Mouse (Mus musculus) limb, embryonic 14.5 days (tissue): ENCODE results near the gene Gm4981. TPM values are rescaled to one million over a fixed set of nuclear protein-coding genes. Genes with fewer than 3 reads are reported as not detected.
"Not testable (repeated sequence)": the region's sequence is repeated elsewhere in the genome, so short reads cannot be mapped to it uniquely, and the experiment has no call there.

Experiments
- ATAC-seq: fragments of 200-750 bp; cut with Nextera tagmentation; 2 replicates; pipeline ENCODE4 v1.8.0; 2017; ENCODE audit warnings: low read depth, moderate number of reproducible peaks, moderate TSS enrichment; ENCODE audit not compliant: low FRiP score
- DNase-seq: peaks from one replicate; pipeline ENCODE4 v3.0.0-alpha.2; 2015; ENCODE audit warnings: low spot score
- H3K27ac ChIP-seq: fragments of 300-500 bp; sonication (generic); replicated peaks from 2 replicates; pipeline ENCODE4 v1.5.1; 2014; ENCODE audit warnings: low read depth, mild to moderate bottlenecking, low read length, moderate library complexity, mixed read lengths
- H3K27me3 ChIP-seq: fragments of 300-500 bp; sonication (generic); 2 replicates; pipeline ENCODE4 v1.6.1; 2014; ENCODE audit warnings: low read length, mixed read lengths; ENCODE audit not compliant: control insufficient read depth, insufficient read depth
- H3K36me3 ChIP-seq: fragments of 300-500 bp; sonication (generic); 2 replicates; pipeline ENCODE4 v1.6.1; 2014; ENCODE audit warnings: mild to moderate bottlenecking, low read length, moderate library complexity, mixed read lengths; ENCODE audit not compliant: control insufficient read depth, insufficient read depth
- H3K4me1 ChIP-seq: fragments of 300-500 bp; sonication (generic); 2 replicates; pipeline ENCODE4 v1.6.1; 2014; ENCODE audit warnings: antibody characterized with exemption, low read length, mixed read lengths; ENCODE audit not compliant: control insufficient read depth, insufficient read depth
- H3K4me2 ChIP-seq: fragments of 300-500 bp; sonication (generic); replicated peaks from 2 replicates; pipeline ENCODE4 v1.6.1; 2014; ENCODE audit warnings: low read depth, mild to moderate bottlenecking, low read length, moderate library complexity; ENCODE audit not compliant: severe bottlenecking
- H3K4me3 ChIP-seq: fragments of 300-500 bp; sonication (generic); replicated peaks from 2 replicates; pipeline ENCODE4 v1.5.1; 2014; ENCODE audit warnings: low read length
- H3K9ac ChIP-seq: fragments of 300-500 bp; sonication (generic); 2 replicates; pipeline ENCODE4 v1.6.1; 2014; ENCODE audit warnings: mild to moderate bottlenecking, low read depth, low read length, moderate library complexity; ENCODE audit not compliant: severe bottlenecking
- H3K9me3 ChIP-seq: fragments of 300-500 bp; sonication (generic); 2 replicates; pipeline ENCODE4 v1.6.1; 2016; ENCODE audit warnings: low read length; ENCODE audit not compliant: control insufficient read depth
- WGBS: fragments of 180-500 bp; shearing (Covaris S2); extraction: QIAGEN DNeasy Blood & Tissue Kit; methylation state at CpG from one replicate; pipeline ENCODE4 v1.1.7; 2014; 5-methylcytosine and 5-hydroxymethylcytosine counted together
- polyA plus RNA-seq, 2 experiments: library from polyadenylated mRNA; depleted of rRNA in 1 of 2; stranded (reverse) in 1 of 2; unstranded in 1 of 2; fragments of >200 nt; fragmentation: Nextera tagmentation in 1 of 2; extraction: Ambion mirVana in 1 of 2; gene quantifications; 2 replicates each; pipeline versions ENCODE4 v1.2.1 to v1.2.3; 2012 to 2014

The Gm4981 gene
- polyA plus RNA-seq, 2 experiments = not detected

- not testable (repeated sequence) for H3K4me2 ChIP-seq, H3K27me3 ChIP-seq, H3K4me3 ChIP-seq, H3K27ac ChIP-seq, H3K4me1 ChIP-seq, H3K9ac ChIP-seq, H3K36me3 ChIP-seq
- WGBS = 87% methylated on average over 31 of the region's 35 CpGs
- DNase-seq (peak; percentile 36), ATAC-seq (peak; percentile 76)
- peaks cover 11% of the 10 kb centered on the region for H3K9me3 ChIP-seq
Observed at GRCm38 (mm10) chr10:58231779-58232640, 4.5 kb downstream of the Gm4981 start.

- H3K27ac ChIP-seq, H3K4me1 ChIP-seq, H3K27me3 ChIP-seq, H3K4me2 ChIP-seq, H3K9ac ChIP-seq, H3K36me3 ChIP-seq, H3K4me3 ChIP-seq, DNase-seq: not testable (repeated sequence)
- H3K9me3 ChIP-seq = peaks cover 11% of the 10 kb centered on the region
- 80% methylated on average over 3 of the region's 7 CpGs for WGBS
- peak; percentile 42 for ATAC-seq
Observed at GRCm38 (mm10) chr10:58231088-58231487, 5.4 kb downstream of the Gm4981 start.

DNA sequence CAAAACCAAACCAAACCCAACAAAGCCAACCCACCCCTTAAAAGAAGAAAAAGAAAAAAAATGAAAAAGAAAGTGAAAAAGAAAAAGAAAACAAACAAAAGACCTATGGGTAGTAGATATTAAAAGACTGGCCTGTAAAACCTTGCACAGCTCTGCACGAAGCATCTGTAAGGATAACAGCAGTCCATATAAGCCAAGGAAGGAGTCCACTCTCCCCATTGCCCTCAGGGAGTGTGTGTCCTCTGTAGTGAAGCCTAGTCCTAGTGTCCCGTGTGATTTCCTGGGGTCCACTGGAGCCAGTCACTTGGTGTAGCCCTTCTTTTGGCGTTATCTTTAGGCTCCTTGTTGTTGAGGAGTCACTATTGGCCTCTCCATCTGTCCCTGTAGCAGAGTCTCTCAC lies 6.5 kb downstream of the Gm4981 start:
- not testable (repeated sequence) for H3K27ac ChIP-seq, H3K4me1 ChIP-seq, H3K27me3 ChIP-seq, H3K36me3 ChIP-seq, DNase-seq, H3K9ac ChIP-seq, H3K4me3 ChIP-seq, ATAC-seq, H3K4me2 ChIP-seq
- 59% methylated on average over 3 of the region's 3 CpGs for WGBS
- peaks cover 11% of the 10 kb centered on the region for H3K9me3 ChIP-seq

GRCm38 (mm10) chr10:58227798-58228197 lies 8.7 kb downstream of the Gm4981 start:
- ATAC-seq, H3K4me2 ChIP-seq, H3K4me1 ChIP-seq, H3K27me3 ChIP-seq, H3K4me3 ChIP-seq, H3K36me3 ChIP-seq, H3K9ac ChIP-seq, H3K27ac ChIP-seq, DNase-seq: not testable (repeated sequence)
- H3K9me3 ChIP-seq = peaks cover 11% of the 10 kb centered on the region
- 94% methylated on average over 2 of the region's 6 CpGs for WGBS

DNA sequence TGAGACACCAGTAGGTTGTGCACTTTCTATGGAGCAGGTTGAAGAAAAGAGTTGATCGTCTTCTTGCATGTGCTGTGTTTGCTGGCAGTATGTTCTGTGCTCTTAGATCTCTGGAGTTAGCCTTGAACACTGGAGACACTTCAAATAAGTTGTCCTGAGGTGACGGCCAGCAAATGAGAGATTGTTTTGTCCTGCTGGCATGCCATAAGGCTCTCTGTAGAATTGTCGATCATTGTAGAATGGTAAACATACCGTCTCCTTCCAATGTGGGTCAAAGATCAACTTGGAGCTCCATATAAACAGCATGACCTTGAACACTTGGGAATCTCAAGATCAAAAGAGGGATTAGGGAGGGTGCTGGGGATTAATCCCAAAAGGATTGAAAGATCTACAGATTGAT lies 10.1 kb downstream of the Gm4981 start:
- not testable (repeated sequence) for H3K36me3 ChIP-seq, ATAC-seq, H3K9me3 ChIP-seq, H3K27ac ChIP-seq, H3K4me1 ChIP-seq, H3K4me2 ChIP-seq, H3K4me3 ChIP-seq, H3K27me3 ChIP-seq, H3K9ac ChIP-seq
- peak; percentile 40 for DNase-seq
- 86% methylated on average over 4 of the region's 4 CpGs for WGBS

GRCm38 (mm10) chr10:58224827-58225785 lies 11.4 kb downstream of the Gm4981 start, which contains the start of gene AW822073:
Gene AW822073, minus strand, starts transcription at chr10:58224930.
- not testable (repeated sequence) for H3K4me2 ChIP-seq, H3K27me3 ChIP-seq, H3K36me3 ChIP-seq, ATAC-seq, H3K4me1 ChIP-seq, H3K9me3 ChIP-seq, H3K9ac ChIP-seq, H3K4me3 ChIP-seq, DNase-seq, H3K27ac ChIP-seq
- 85% methylated on average over 16 of the region's 18 CpGs for WGBS

- WGBS = 82% methylated on average over 25 of the region's 31 CpGs
- H3K4me3 ChIP-seq, H3K4me1 ChIP-seq, H3K27me3 ChIP-seq, H3K27ac ChIP-seq, H3K9me3 ChIP-seq, H3K4me2 ChIP-seq, ATAC-seq, H3K9ac ChIP-seq, H3K36me3 ChIP-seq, DNase-seq: not testable (repeated sequence)
Observed at GRCm38 (mm10) chr10:58223972-58224805, 12.3 kb downstream of the Gm4981 start.
